Mouse (Mus musculus): Measurements from ENCODE around the gene Rtn4ip1.
A peak's percentile ranks its signal among the peaks of the same experiment; 100 is the strongest.

The Rtn4ip1 gene

GRCm38 (mm10) chr10:44003551-44004151 is 102.0 kb downstream of the Rtn4ip1 start:
- peak; percentile 71 for DNase-seq

GRCm38 (mm10) chr10:44004221-44004751 is 102.7 kb downstream of the Rtn4ip1 start:
- peak; percentile 26 for DNase-seq

- DNase-seq: peak; percentile 37
Measured at GRCm38 (mm10) chr10:44005677-44006641, 104.4 kb downstream of the Rtn4ip1 start.

Data from lung, postnatal 14 days (tissue).